Mouse (Mus musculus): ENCODE data around the gene Pdgfa.

- no peak for TF ChIP-seq CTCF (IDR thresholded peaks at IDR 0.05; ENCODE audit: control insufficient read depth, insufficient read depth, insufficient read length)
- TF ChIP-seq MYOD1 (IDR thresholded peaks at IDR 0.05; ENCODE audit: control insufficient read depth, insufficient read length, low read depth), result no peak
- no peak for TF ChIP-seq CEBPB (IDR thresholded peaks at IDR 0.05; ENCODE audit: low read depth)
- TF ChIP-seq MYOG (IDR thresholded peaks at IDR 0.05; ENCODE audit: control insufficient read depth, extremely low read depth, insufficient read length), result no peak
Measured at GRCm38 (mm10) chr5:139035171-139035570, 38.0 kb upstream of the Pdgfa start.

Measured in C2C12 (cell line).